Mouse (Mus musculus): ENCODE data around the gene Cfdp1. TPM values are rescaled to one million over a fixed set of nuclear protein-coding genes. Genes with fewer than 3 reads are reported as not detected.
"Not testable (repeated sequence)": the region's sequence is repeated elsewhere in the genome, so short reads cannot be mapped to it uniquely, and the experiment has no call there.

The Cfdp1 gene
- polyA plus RNA-seq, 1 experiment = 149 TPM

GRCm38 (mm10) chr8:111865130-111865852 is 11.2 kb upstream of the Cfdp1 start:
- no peaks in the 10 kb centered on the region for H3K4me1 ChIP-seq (ENCODE audit: control insufficient read depth, insufficient read depth, low read length)
- TF ChIP-seq POLR2A (IDR thresholded peaks at IDR 0.05; ENCODE audit: low read depth, low read length) (no peak), CTCF (IDR thresholded peaks at IDR 0.05; ENCODE audit: borderline replicate concordance, insufficient read depth, low read length) (no peak)
- H3K4me3 ChIP-seq (ENCODE audit: insufficient read depth, low read length) = no peak overlapping the region
- no peak overlapping the region for H3K27ac ChIP-seq (ENCODE audit: insufficient read depth, low read length)

- H3K4me1 ChIP-seq (ENCODE audit: control insufficient read depth, insufficient read depth, low read length) = no peaks in the 10 kb centered on the region
- TF ChIP-seq POLR2A (IDR thresholded peaks at IDR 0.05; ENCODE audit: low read depth, low read length) = no peak
- no peak for TF ChIP-seq CTCF (IDR thresholded peaks at IDR 0.05; ENCODE audit: borderline replicate concordance, insufficient read depth, low read length)
- H3K27ac ChIP-seq (ENCODE audit: insufficient read depth, low read length) = no peak overlapping the region
Measured at GRCm38 (mm10) chr8:111864648-111865047, 10.6 kb upstream of the Cfdp1 start.

GRCm38 (mm10) chr8:111863280-111863679 is 9.2 kb upstream of the Cfdp1 start:
- Histone ChIP-seq H3K4me1 (ENCODE audit: control insufficient read depth, insufficient read depth, low read length) (no peaks in the 10 kb centered on the region), H3K27ac (ENCODE audit: insufficient read depth, low read length) (no peak overlapping the region), H3K4me3 (ENCODE audit: insufficient read depth, low read length) (no peak overlapping the region)
- TF ChIP-seq POLR2A (IDR thresholded peaks at IDR 0.05; ENCODE audit: low read depth, low read length) = no peak
- TF ChIP-seq CTCF (IDR thresholded peaks at IDR 0.05; ENCODE audit: borderline replicate concordance, insufficient read depth, low read length) = no peak

More at GRCm38 (mm10) chr8:111864648-111865047, 10.6 kb upstream of the Cfdp1 start:
- no peak overlapping the region for H3K4me3 ChIP-seq (ENCODE audit: insufficient read depth, low read length)

GRCm38 (mm10) chr8:111855977-111856376 is 1.9 kb upstream of the Cfdp1 start:
- Histone ChIP-seq H3K4me1 (ENCODE audit: control insufficient read depth, insufficient read depth, low read length) (no peaks in the 10 kb centered on the region; the same call in 1 of the 2 replicates), H3K27ac (ENCODE audit: insufficient read depth, low read length) (no peak overlapping the region), H3K4me3 (ENCODE audit: insufficient read depth, low read length) (no peak overlapping the region)
- TF ChIP-seq POLR2A (IDR thresholded peaks at IDR 0.05; ENCODE audit: low read depth, low read length) (no peak), CTCF (IDR thresholded peaks at IDR 0.05; ENCODE audit: borderline replicate concordance, insufficient read depth, low read length) (no peak)

- H3K27ac ChIP-seq (ENCODE audit: insufficient read depth, low read length); H3K4me1 ChIP-seq (ENCODE audit: control insufficient read depth, insufficient read depth, low read length): not testable (repeated sequence)
- peak overlapping the region; percentile 83 for H3K4me3 ChIP-seq (ENCODE audit: insufficient read depth, low read length)
Measured at GRCm38 (mm10) chr8:111853219-111853618, 872 bp downstream of the Cfdp1 start.

GRCm38 (mm10) chr8:111846746-111847145 is 7.3 kb downstream of the Cfdp1 start:
- no peak overlapping the region for H3K27ac ChIP-seq (ENCODE audit: insufficient read depth, low read length)
- no peak for TF ChIP-seq POLR2A (IDR thresholded peaks at IDR 0.05; ENCODE audit: low read depth, low read length)
- TF ChIP-seq CTCF (IDR thresholded peaks at IDR 0.05; ENCODE audit: borderline replicate concordance, insufficient read depth, low read length) = no peak
- H3K4me3 ChIP-seq (ENCODE audit: insufficient read depth, low read length) = no peak overlapping the region
- H3K4me1 ChIP-seq (ENCODE audit: control insufficient read depth, insufficient read depth, low read length) = no peaks in the 10 kb centered on the region

- TF ChIP-seq POLR2A (IDR thresholded peaks at IDR 0.05; ENCODE audit: low read depth, low read length) = no peak
- TF ChIP-seq CTCF (IDR thresholded peaks at IDR 0.05; ENCODE audit: borderline replicate concordance, insufficient read depth, low read length) = no peak
- H3K4me1 ChIP-seq (ENCODE audit: control insufficient read depth, insufficient read depth, low read length) = no peaks in the 10 kb centered on the region
Measured at GRCm38 (mm10) chr8:111835540-111835939, 18.6 kb downstream of the Cfdp1 start.

GRCm38 (mm10) chr8:111834011-111834410 is 20.1 kb downstream of the Cfdp1 start:
- no peaks in the 10 kb centered on the region for H3K4me1 ChIP-seq (ENCODE audit: control insufficient read depth, insufficient read depth, low read length)
- no peak overlapping the region for H3K4me3 ChIP-seq (ENCODE audit: insufficient read depth, low read length)
- TF ChIP-seq CTCF (IDR thresholded peaks at IDR 0.05; ENCODE audit: borderline replicate concordance, insufficient read depth, low read length) = no peak
- TF ChIP-seq POLR2A (IDR thresholded peaks at IDR 0.05; ENCODE audit: low read depth, low read length) = no peak
- H3K27ac ChIP-seq (ENCODE audit: insufficient read depth, low read length) = no peak overlapping the region

More at GRCm38 (mm10) chr8:111835540-111835939, 18.6 kb downstream of the Cfdp1 start:
- H3K27ac ChIP-seq (ENCODE audit: insufficient read depth, low read length) = no peak overlapping the region
- H3K4me3 ChIP-seq (ENCODE audit: insufficient read depth, low read length) = no peak overlapping the region

- TF ChIP-seq CTCF (IDR thresholded peaks at IDR 0.05; ENCODE audit: borderline replicate concordance, insufficient read depth, low read length) (no peak), POLR2A (IDR thresholded peaks at IDR 0.05; ENCODE audit: low read depth, low read length) (no peak)
- Histone ChIP-seq H3K27ac (ENCODE audit: insufficient read depth, low read length) (no peak overlapping the region), H3K4me1 (ENCODE audit: control insufficient read depth, insufficient read depth, low read length) (no peaks in the 10 kb centered on the region), H3K4me3 (ENCODE audit: insufficient read depth, low read length) (no peak overlapping the region)
Measured at GRCm38 (mm10) chr8:111832983-111833382, 21.1 kb downstream of the Cfdp1 start.

GRCm38 (mm10) chr8:111831996-111832395 is 22.1 kb downstream of the Cfdp1 start:
- TF ChIP-seq CTCF (IDR thresholded peaks at IDR 0.05; ENCODE audit: borderline replicate concordance, insufficient read depth, low read length) (no peak), POLR2A (IDR thresholded peaks at IDR 0.05; ENCODE audit: low read depth, low read length) (no peak)
- Histone ChIP-seq H3K27ac (ENCODE audit: insufficient read depth, low read length) (no peak overlapping the region), H3K4me3 (ENCODE audit: insufficient read depth, low read length) (no peak overlapping the region), H3K4me1 (ENCODE audit: control insufficient read depth, insufficient read depth, low read length) (no peaks in the 10 kb centered on the region)
